Comparison of ENCODE assay signal across 20 mouse cellular contexts in the genomic region with DNA sequence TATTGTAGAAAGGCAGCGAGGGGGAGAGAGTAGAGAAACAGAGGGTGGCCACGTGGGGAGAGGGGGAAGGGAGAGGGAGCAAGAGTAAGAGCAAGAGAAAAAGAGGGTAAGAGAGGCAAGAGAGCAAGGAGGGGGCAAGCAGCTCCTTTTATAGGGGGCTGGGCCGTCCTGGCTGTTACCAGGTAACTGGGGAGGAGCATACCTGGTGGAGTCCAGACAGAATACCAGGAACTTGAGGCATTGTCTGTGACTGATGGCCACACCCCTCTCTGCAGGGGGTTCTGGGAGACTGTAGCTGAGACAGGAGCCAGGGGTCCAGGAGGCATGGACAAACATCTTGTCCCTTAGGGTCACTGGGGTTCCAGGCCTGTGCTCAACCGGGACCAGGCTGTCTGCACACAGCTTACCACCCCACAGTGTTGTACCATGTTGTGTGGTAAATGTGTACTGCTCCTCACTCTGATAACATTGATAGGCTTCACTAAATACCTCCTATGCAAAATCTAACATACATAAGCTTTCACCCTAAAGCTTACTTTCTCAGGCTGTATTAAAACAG. TPM values are rescaled to one million over a fixed set of nuclear protein-coding genes. Genes with fewer than 3 reads are reported as not detected.
A peak's percentile ranks its signal among the peaks of the same experiment; 100 is the strongest.
DNase-seq lines count a peak whose midpoint lies in the region; ATAC-seq lines count a peak whose summit lies in the region.
"Had no signal": no experiment of that assay in that cellular context is flagged by ENCODE, and none has a peak within 500 bp of the region (broad histone marks: within the 10 kb centered on the region; RNA-seq: fewer than 3 reads in every experiment).

No protein-coding gene starts in this region.

- 0 out of 2 replicates have a peak, but pooled peaks cover 2% of the 10 kb centered on the region for H3K36me3 ChIP-seq in forebrain, embryonic 16.5 days (ENCODE audit: control insufficient read depth, insufficient read depth)
- H3K36me3 ChIP-seq in forebrain, embryonic 10.5 days (replicated peaks) = peaks cover 25% of the 10 kb centered on the region
- peaks cover 16% of the 10 kb centered on the region for H3K36me3 ChIP-seq in kidney, embryonic 16.5 days (ENCODE audit: insufficient read depth, low read length)
- H3K36me3 ChIP-seq in midbrain, embryonic 15.5 days (replicated peaks) = no peaks in the 10 kb centered on the region
- H3K36me3 ChIP-seq in midbrain, embryonic 14.5 days (ENCODE audit: control insufficient read depth, insufficient read depth, low read length) = peaks cover 17% of the 10 kb centered on the region
- peaks cover 6% of the 10 kb centered on the region for H3K36me3 ChIP-seq in midbrain, embryonic 16.5 days (ENCODE audit: control insufficient read depth, insufficient read depth, low read length)
- H3K36me3 ChIP-seq: midbrain, embryonic 12.5 days had no signal

- no peaks in the 10 kb centered on the region for H3K9me3 ChIP-seq in forebrain, embryonic 16.5 days (ENCODE audit: control insufficient read depth, low read length)
- H3K9me3 ChIP-seq in forebrain, embryonic 10.5 days = no peaks in the 10 kb centered on the region
- no peaks in the 10 kb centered on the region for H3K9me3 ChIP-seq in kidney, embryonic 16.5 days (ENCODE audit: low read length)
- H3K9me3 ChIP-seq in midbrain, embryonic 15.5 days = no peaks in the 10 kb centered on the region
- H3K9me3 ChIP-seq in midbrain, embryonic 14.5 days (ENCODE audit: control insufficient read depth, low read length) = no peaks in the 10 kb centered on the region
- no peaks in the 10 kb centered on the region for H3K9me3 ChIP-seq in midbrain, embryonic 16.5 days (replicated peaks; ENCODE audit: control insufficient read depth, low read length, poor library complexity, severe bottlenecking)
- H3K9me3 ChIP-seq: embryonic facial prominence, embryonic 10.5 days; midbrain, embryonic 12.5 days; neural tube, embryonic 13.5 days had no signal

- no peaks in the 10 kb centered on the region for H3K4me1 ChIP-seq in forebrain, embryonic 16.5 days (replicated peaks; ENCODE audit: control insufficient read depth, insufficient read depth, low read length)
- H3K4me1 ChIP-seq in forebrain, embryonic 10.5 days = 0 out of 2 replicates have a peak, but pooled peaks cover 3% of the 10 kb centered on the region
- H3K4me1 ChIP-seq in kidney, embryonic 16.5 days (ENCODE audit: insufficient read depth, low read length) = no peaks in the 10 kb centered on the region
- no peaks in the 10 kb centered on the region for H3K4me1 ChIP-seq in midbrain, embryonic 15.5 days
- no peaks in the 10 kb centered on the region for H3K4me1 ChIP-seq in midbrain, embryonic 14.5 days (ENCODE audit: control insufficient read depth, insufficient read depth, low read length)
- H3K4me1 ChIP-seq in midbrain, embryonic 16.5 days (ENCODE audit: control insufficient read depth, insufficient read depth, low read length) = no peaks in the 10 kb centered on the region
- H3K4me1 ChIP-seq: embryonic facial prominence, embryonic 10.5 days; midbrain, embryonic 12.5 days; neural tube, embryonic 13.5 days had no signal

- WGBS in forebrain, embryonic 16.5 days = 53% methylated on average over 4 of the region's 4 CpGs
- WGBS in forebrain, embryonic 10.5 days = 71% methylated on average over 4 of the region's 4 CpGs
- 65% methylated on average over 4 of the region's 4 CpGs for WGBS in kidney, embryonic 16.5 days
- WGBS in midbrain, embryonic 15.5 days = 57% methylated on average over 4 of the region's 4 CpGs
- WGBS in midbrain, embryonic 14.5 days = 52% methylated on average over 4 of the region's 4 CpGs
- 58% methylated on average over 4 of the region's 4 CpGs for WGBS in midbrain, embryonic 16.5 days

- no peak overlapping the region for H3K27ac ChIP-seq in forebrain, embryonic 16.5 days (ENCODE audit: low read length)
- H3K27ac ChIP-seq in forebrain, embryonic 10.5 days = no peak overlapping the region
- H3K27ac ChIP-seq in kidney, embryonic 16.5 days (ENCODE audit: low read length) = no peak overlapping the region
- no peak overlapping the region for H3K27ac ChIP-seq in midbrain, embryonic 15.5 days
- H3K27ac ChIP-seq in midbrain, embryonic 14.5 days (replicated peaks; ENCODE audit: low read depth, low read length) = no peak overlapping the region
- H3K27ac ChIP-seq in midbrain, embryonic 16.5 days (ENCODE audit: low read length) = no peak overlapping the region
- H3K27ac ChIP-seq: embryonic facial prominence, embryonic 10.5 days; midbrain, embryonic 12.5 days; neural tube, embryonic 13.5 days had no signal

- no peak overlapping the region for H3K4me3 ChIP-seq in forebrain, embryonic 16.5 days (replicated peaks; ENCODE audit: low read length)
- H3K4me3 ChIP-seq in forebrain, embryonic 10.5 days = no peak overlapping the region
- H3K4me3 ChIP-seq in kidney, embryonic 16.5 days (ENCODE audit: low read length) = no peak overlapping the region
- no peak overlapping the region for H3K4me3 ChIP-seq in midbrain, embryonic 15.5 days
- no peak overlapping the region for H3K4me3 ChIP-seq in midbrain, embryonic 14.5 days (replicated peaks; ENCODE audit: low read depth, low read length)
- H3K4me3 ChIP-seq in midbrain, embryonic 16.5 days (ENCODE audit: low read depth, low read length) = no peak overlapping the region
- H3K4me3 ChIP-seq: embryonic facial prominence, embryonic 10.5 days; erythroblast, embryonic 14.5 days; midbrain, embryonic 12.5 days; neural tube, embryonic 13.5 days had no signal

- H3K27me3 ChIP-seq in forebrain, embryonic 16.5 days (replicated peaks; ENCODE audit: control insufficient read depth, insufficient read depth, low read length) = no peaks in the 10 kb centered on the region
- no peaks in the 10 kb centered on the region for H3K27me3 ChIP-seq in forebrain, embryonic 10.5 days (ENCODE audit: poor library complexity, severe bottlenecking)
- no peaks in the 10 kb centered on the region for H3K27me3 ChIP-seq in kidney, embryonic 16.5 days (ENCODE audit: insufficient read depth, low read length)
- no peaks in the 10 kb centered on the region for H3K27me3 ChIP-seq in midbrain, embryonic 15.5 days (replicated peaks)
- H3K27me3 ChIP-seq in midbrain, embryonic 14.5 days (ENCODE audit: control insufficient read depth, insufficient read depth, low read length) = no peaks in the 10 kb centered on the region
- H3K27me3 ChIP-seq in midbrain, embryonic 16.5 days (ENCODE audit: control insufficient read depth, insufficient read depth, low read depth, low read length) = no peaks in the 10 kb centered on the region
- H3K27me3 ChIP-seq: midbrain, embryonic 12.5 days; neural tube, embryonic 13.5 days had no signal

- peak; percentile 38; the same call in 1 of the 2 replicates for ATAC-seq in forebrain, embryonic 16.5 days
- peak; percentile 46; the same call in 1 of the 2 replicates for ATAC-seq in kidney, embryonic 16.5 days (ENCODE audit: low FRiP score, low TSS enrichment)
- peak; percentile 37; the same call in 1 of the 2 replicates for ATAC-seq in midbrain, embryonic 15.5 days (replicated peaks)
- ATAC-seq in midbrain, embryonic 14.5 days (ENCODE audit: low FRiP score, low TSS enrichment) = no peak; the same call in 1 of the 2 replicates
- peak; percentile 48; the same call in 1 of the 2 replicates for ATAC-seq in midbrain, embryonic 16.5 days
- ATAC-seq: hindbrain, embryonic 16.5 days had no signal

- no peak overlapping the region for H3K9ac ChIP-seq in forebrain, embryonic 16.5 days (replicated peaks; ENCODE audit: low read depth, low read length)
- no peak overlapping the region for H3K9ac ChIP-seq in kidney, embryonic 16.5 days (replicated peaks; ENCODE audit: low read length)
- H3K9ac ChIP-seq in midbrain, embryonic 15.5 days = no peak overlapping the region
- H3K9ac ChIP-seq in midbrain, embryonic 14.5 days (replicated peaks; ENCODE audit: low read length) = no peak overlapping the region
- H3K9ac ChIP-seq in midbrain, embryonic 16.5 days (ENCODE audit: low read depth, low read length) = no peak overlapping the region
- H3K9ac ChIP-seq: midbrain, embryonic 12.5 days; neural tube, embryonic 13.5 days had no signal

- no peak for DNase-seq in forebrain, embryonic 10.5 days (ENCODE audit: extremely low spot score, low spot score)
- no peak for DNase-seq in kidney, postnatal 4 days
- no peak for DNase-seq in midbrain, embryonic 14.5 days
- DNase-seq in cerebellum, adult 18-20 months = no peak
- DNase-seq: adrenal gland, postnatal 36 days; B cell, adult 2 months; cerebellum, postnatal 25 days; gastrocnemius, postnatal 36 days; layer of hippocampus, adult 9-11 months; lung, postnatal 10 days; retina, postnatal 1 day had no signal

- no peak overlapping the region for H3K4me2 ChIP-seq in forebrain, embryonic 16.5 days (ENCODE audit: low read length)
- H3K4me2 ChIP-seq in kidney, embryonic 16.5 days (replicated peaks; ENCODE audit: low read depth, low read length) = no peak overlapping the region
- no peak overlapping the region for H3K4me2 ChIP-seq in midbrain, embryonic 15.5 days
- H3K4me2 ChIP-seq in midbrain, embryonic 14.5 days (ENCODE audit: low read length) = no peak overlapping the region
- no peak overlapping the region for H3K4me2 ChIP-seq in midbrain, embryonic 16.5 days (ENCODE audit: low read length)
- H3K4me2 ChIP-seq: midbrain, embryonic 12.5 days; neural tube, embryonic 13.5 days had no signal

RNA-seq across cellular contexts. Expression of a gene that starts 35.4 kb away (rescaled TPM):
- polyA plus RNA-seq in forebrain, embryonic 16.5 days (2015; fragmentation: Nextera tagmentation; extraction: Ambion mirVana) = 29.4 and 34.6 TPM in 2 replicates
- 38.6 and 47.0 TPM in 2 replicates for polyA plus RNA-seq in forebrain, embryonic 10.5 days (2016; fragmentation: Nextera tagmentation; extraction: Ambion mirVana)
- polyA plus RNA-seq in kidney, embryonic 16.5 days (2015; fragmentation: Nextera tagmentation; extraction: Ambion mirVana) = 46.4 and 48.0 TPM in 2 replicates
- polyA plus RNA-seq in midbrain, embryonic 15.5 days (2015; fragmentation: Nextera tagmentation; extraction: Ambion mirVana) = 47.3 and 48.5 TPM in 2 replicates
- polyA plus RNA-seq in midbrain, embryonic 14.5 days (2014; fragmentation: Nextera tagmentation; extraction: Ambion mirVana) = 46.0 and 49.6 TPM in 2 replicates
- polyA plus RNA-seq in midbrain, embryonic 16.5 days (2015; fragmentation: Nextera tagmentation; extraction: Ambion mirVana) = 53.8 and 70.2 TPM in 2 replicates
